Mouse (Mus musculus) midbrain, postnatal 0 days (tissue): ENCODE measurements at regions not wholly inside any gene's neighbourhood (a gene's known extent, or its start where the extent isn't known, plus 50 kb on each side); places are given as distances from the start of the nearest gene placed in this dataset.

Experiments used
- ATAC-seq: fragments of 200-750 bp; cut with Nextera tagmentation; 2 replicates; pipeline ENCODE4 v1.8.0; 2017; ENCODE audit warnings: moderate number of reproducible peaks, mild to moderate bottlenecking, moderate TSS enrichment, moderate library complexity; ENCODE audit not compliant: low FRiP score
- DNase-seq: peaks from one replicate; pipeline ENCODE4 v3.0.0-alpha.2; 2015; ENCODE audit warnings: low spot score
- H3K27ac ChIP-seq: fragments of 300-500 bp; sonication (generic); 2 replicates; pipeline ENCODE4 v1.5.1; 2014; ENCODE audit warnings: low read depth, mild to moderate bottlenecking, low read length, mixed read lengths
- H3K27me3 ChIP-seq: fragments of 300-500 bp; sonication (generic); 2 replicates; pipeline ENCODE4 v1.6.1; 2014; ENCODE audit warnings: low read length, control low read depth, mixed read lengths; ENCODE audit not compliant: insufficient read depth
- H3K36me3 ChIP-seq: fragments of 300-500 bp; sonication (generic); 2 replicates; pipeline ENCODE4 v1.6.1; 2014; ENCODE audit warnings: low read length, control low read depth, mixed read lengths; ENCODE audit not compliant: insufficient read depth
- H3K4me1 ChIP-seq: fragments of 300-500 bp; sonication (generic); 2 replicates; pipeline ENCODE4 v1.6.1; 2014; ENCODE audit warnings: mild to moderate bottlenecking, control low read depth, antibody characterized with exemption, low read length, mixed read lengths; ENCODE audit not compliant: insufficient read depth
- H3K4me2 ChIP-seq: fragments of 300-500 bp; sonication (generic); 2 replicates; pipeline ENCODE4 v1.6.1; 2014; ENCODE audit warnings: low read depth, mild to moderate bottlenecking, low read length, mixed read lengths; ENCODE audit not compliant: poor library complexity, severe bottlenecking
- H3K4me3 ChIP-seq: fragments of 300-500 bp; sonication (generic); 2 replicates; pipeline ENCODE4 v1.5.1; 2014; ENCODE audit warnings: low read depth, mild to moderate bottlenecking, low read length, moderate library complexity
- H3K9ac ChIP-seq: fragments of 300-500 bp; sonication (generic); replicated peaks from 2 replicates; pipeline ENCODE4 v1.6.1; 2014; ENCODE audit warnings: mild to moderate bottlenecking, low read length, moderate library complexity, mixed read lengths; ENCODE audit not compliant: poor library complexity, severe bottlenecking
- H3K9me3 ChIP-seq: fragments of 300-500 bp; sonication (generic); 2 replicates; pipeline ENCODE4 v1.6.1; 2016; ENCODE audit warnings: low read length, control low read depth
- CTCF ChIP-seq: IDR thresholded peaks from 2 replicates; pipeline ENCODE4 v1.5.1; 2016; ENCODE audit warnings: antibody characterized with exemption, mild to moderate bottlenecking
- WGBS: fragments of 180-500 bp; shearing (Covaris S2); extraction: QIAGEN DNeasy Blood & Tissue Kit; methylation state at CpG from one replicate; pipeline ENCODE4 v1.1.7; 2014; 5-methylcytosine and 5-hydroxymethylcytosine counted together

- no peaks in the 10 kb centered on the region for H3K36me3 ChIP-seq
- H3K9me3 ChIP-seq, result no peaks in the 10 kb centered on the region
- H3K4me3 ChIP-seq, result no peak overlapping the region
- no peak for TF ChIP-seq CTCF
- H3K4me1 ChIP-seq, result no peaks in the 10 kb centered on the region
- WGBS, result 67% methylated on average over 3 of the region's 3 CpGs
- H3K4me2 ChIP-seq, result no peak overlapping the region
- no peaks in the 10 kb centered on the region for H3K27me3 ChIP-seq
- ATAC-seq (no peak), DNase-seq (no peak)
- H3K9ac ChIP-seq, result no peak overlapping the region
- H3K27ac ChIP-seq, result no peak overlapping the region
These were observed 224.6 kb downstream of the Slc16a7 start for GRCm38 (mm10) chr10:125164671-125165070.

- no peaks in the 10 kb centered on the region for H3K36me3 ChIP-seq
- H3K4me3 ChIP-seq, result no peak overlapping the region
- H3K27me3 ChIP-seq, result no peaks in the 10 kb centered on the region
- H3K27ac ChIP-seq, result no peak overlapping the region
- DNase-seq, result no peak
- no peaks in the 10 kb centered on the region for H3K4me1 ChIP-seq
- no peaks in the 10 kb centered on the region for H3K9me3 ChIP-seq
- WGBS, result 60% methylated on average over 5 of the region's 5 CpGs
- TF ChIP-seq CTCF, result no peak
- H3K9ac ChIP-seq, result no peak overlapping the region
- no peak overlapping the region for H3K4me2 ChIP-seq
- ATAC-seq, result no peak
These were observed 228.2 kb downstream of the Slc16a7 start for GRCm38 (mm10) chr10:125161077-125161476.

- Histone ChIP-seq H3K27me3 (no peaks in the 10 kb centered on the region), H3K9ac (no peak overlapping the region), H3K4me1 (no peaks in the 10 kb centered on the region), H3K4me3 (no peak overlapping the region), H3K27ac (no peak overlapping the region), H3K9me3 (no peaks in the 10 kb centered on the region), H3K36me3 (no peaks in the 10 kb centered on the region), H3K4me2 (no peak overlapping the region)
- TF ChIP-seq CTCF, result no peak
- no peak for DNase-seq
- ATAC-seq, result no peak
- WGBS, result 21% methylated on average over 2 of the region's 2 CpGs
These were observed 240.5 kb downstream of the Slc16a7 start for GRCm38 (mm10) chr10:125148753-125149152.

GRCm38 (mm10) chr10:125147239-125147782 lies 242.0 kb downstream of the Slc16a7 start:
- Histone ChIP-seq H3K36me3 (no peaks in the 10 kb centered on the region), H3K9ac (no peak overlapping the region)

GRCm38 (mm10) chr10:125146365-125146764 lies 242.9 kb downstream of the Slc16a7 start:
- H3K27me3 ChIP-seq, result no peaks in the 10 kb centered on the region
- H3K4me2 ChIP-seq, result no peak overlapping the region
- no peak overlapping the region for H3K9ac ChIP-seq
- no peak overlapping the region for H3K4me3 ChIP-seq
- no peak overlapping the region for H3K27ac ChIP-seq
- no peaks in the 10 kb centered on the region for H3K36me3 ChIP-seq
- DNase-seq, result no peak
- no peak for TF ChIP-seq CTCF
- WGBS, result 93% methylated on average over 3 of the region's 3 CpGs
- H3K4me1 ChIP-seq, result no peaks in the 10 kb centered on the region
- H3K9me3 ChIP-seq, result no peaks in the 10 kb centered on the region
- ATAC-seq, result no peak

More at GRCm38 (mm10) chr10:125147239-125147782, 242.0 kb downstream of the Slc16a7 start:
- ATAC-seq (no peak), DNase-seq (no peak)
- no peaks in the 10 kb centered on the region for H3K9me3 ChIP-seq
- H3K27me3 ChIP-seq, result no peaks in the 10 kb centered on the region
- no peaks in the 10 kb centered on the region for H3K4me1 ChIP-seq
- no peak overlapping the region for H3K27ac ChIP-seq
- H3K4me3 ChIP-seq, result no peak overlapping the region
- no peak overlapping the region for H3K4me2 ChIP-seq
- TF ChIP-seq CTCF, result no peak

GRCm38 (mm10) chr10:125145809-125146208 lies 243.5 kb downstream of the Slc16a7 start:
- Histone ChIP-seq H3K27me3 (no peaks in the 10 kb centered on the region), H3K4me1 (no peaks in the 10 kb centered on the region), H3K27ac (no peak overlapping the region), H3K4me2 (no peak overlapping the region), H3K9me3 (no peaks in the 10 kb centered on the region), H3K36me3 (no peaks in the 10 kb centered on the region), H3K9ac (no peak overlapping the region), H3K4me3 (no peak overlapping the region)
- WGBS, result 80% methylated on average over 4 of the region's 4 CpGs
- DNase-seq (no peak), ATAC-seq (no peak)
- no peak for TF ChIP-seq CTCF
